Mouse (Mus musculus) spleen, postnatal 36 days (tissue): ENCODE data around the gene Prkab1.

Source experiments
- DNase-seq, 2 experiments: peaks; one replicate each; pipeline ENCODE4 v3.0.0; 2022; ENCODE audit warnings: low spot score in 2 of 2, mixed read lengths in 1 of 2

Prkab1 gene

GRCm38 (mm10) chr5:116024327-116024739, at the start of gene Prkab1:
TSS of gene Prkab1 (minus strand) at chr5:116024508.
- DNase-seq: peak; percentile 95 to 96

GRCm38 (mm10) chr5:116069618-116070017, 45.3 kb upstream of the Prkab1 start:
- DNase-seq: no peak

GRCm38 (mm10) chr5:116052826-116053225, 28.5 kb upstream of the Prkab1 start:
- no peak for DNase-seq

GRCm38 (mm10) chr5:116052171-116052570, 27.9 kb upstream of the Prkab1 start:
- no peak for DNase-seq

- DNase-seq: no peak
Observed at GRCm38 (mm10) chr5:116049821-116050220, 25.5 kb upstream of the Prkab1 start.

GRCm38 (mm10) chr5:116048321-116048720, 24.0 kb upstream of the Prkab1 start:
- DNase-seq: no peak

- no peak for DNase-seq
Observed at GRCm38 (mm10) chr5:116046246-116046645, 21.9 kb upstream of the Prkab1 start.

- no peak for DNase-seq
Observed at GRCm38 (mm10) chr5:116045581-116045980, 21.3 kb upstream of the Prkab1 start.

GRCm38 (mm10) chr5:116042241-116042640, 17.9 kb upstream of the Prkab1 start:
- no peak for DNase-seq

GRCm38 (mm10) chr5:116039706-116040105, 15.4 kb upstream of the Prkab1 start:
- DNase-seq: no peak

- DNase-seq: no peak
Observed at GRCm38 (mm10) chr5:116037731-116038130, 13.4 kb upstream of the Prkab1 start.

GRCm38 (mm10) chr5:116036465-116036864, 12.2 kb upstream of the Prkab1 start:
- DNase-seq: no peak

- peak; percentile 42 to 62 for DNase-seq
Observed at GRCm38 (mm10) chr5:116031190-116031577, 6.9 kb upstream of the Prkab1 start.

- no peak for DNase-seq
Observed at GRCm38 (mm10) chr5:116030566-116031189, 6.4 kb upstream of the Prkab1 start.

- DNase-seq: peak; percentile 45 to 47
Observed at GRCm38 (mm10) chr5:116029071-116029470, 4.8 kb upstream of the Prkab1 start.

- peak; percentile 54 to 77 for DNase-seq
Observed at GRCm38 (mm10) chr5:116026561-116026960, 2.3 kb upstream of the Prkab1 start.

GRCm38 (mm10) chr5:116026107-116026506, 1.8 kb upstream of the Prkab1 start:
- no peak for DNase-seq

- no peak for DNase-seq
Observed at GRCm38 (mm10) chr5:116023821-116024284, 455 bp downstream of the Prkab1 start.

GRCm38 (mm10) chr5:116023251-116023661, 1.1 kb downstream of the Prkab1 start:
- DNase-seq: no peak

- DNase-seq: no peak
Observed at GRCm38 (mm10) chr5:116022658-116023200, 1.6 kb downstream of the Prkab1 start.

- DNase-seq: no peak
Observed at GRCm38 (mm10) chr5:116022131-116022530, 2.2 kb downstream of the Prkab1 start.

GRCm38 (mm10) chr5:116021552-116021951, 2.8 kb downstream of the Prkab1 start:
- DNase-seq: peak; percentile 36 to 58

- DNase-seq: no peak
Observed at GRCm38 (mm10) chr5:116019371-116019770, 4.9 kb downstream of the Prkab1 start.

- DNase-seq: no peak
Observed at GRCm38 (mm10) chr5:116018784-116019183, 5.5 kb downstream of the Prkab1 start.
